Mouse (Mus musculus): Measurements from ENCODE around the gene Pram1.

GRCm38 (mm10) chr17:33681767-33682166, 43.9 kb downstream of the Pram1 start:
- TF ChIP-seq CTCF (IDR thresholded peaks at IDR 0.05; ENCODE audit: extremely low read depth, insufficient read depth, insufficient read length, insufficient replicate concordance) (no peak), POLR2A (IDR thresholded peaks at IDR 0.05; ENCODE audit: low read depth, low read length) (no peak)
